Mouse (Mus musculus): ENCODE measurements around the gene Ltbr.

- TF ChIP-seq CTCF (IDR thresholded peaks at IDR 0.05; ENCODE audit: low read depth) (no peak), EP300 (IDR thresholded peaks at IDR 0.05; ENCODE audit: low read depth) (no peak)
These were observed 9.9 kb upstream of the Ltbr start for GRCm38 (mm10) chr6:125323547-125323946.

Measured in heart, postnatal 0 days (tissue).